ENCODE assay signal across 29 mouse cellular contexts in the genomic region with DNA sequence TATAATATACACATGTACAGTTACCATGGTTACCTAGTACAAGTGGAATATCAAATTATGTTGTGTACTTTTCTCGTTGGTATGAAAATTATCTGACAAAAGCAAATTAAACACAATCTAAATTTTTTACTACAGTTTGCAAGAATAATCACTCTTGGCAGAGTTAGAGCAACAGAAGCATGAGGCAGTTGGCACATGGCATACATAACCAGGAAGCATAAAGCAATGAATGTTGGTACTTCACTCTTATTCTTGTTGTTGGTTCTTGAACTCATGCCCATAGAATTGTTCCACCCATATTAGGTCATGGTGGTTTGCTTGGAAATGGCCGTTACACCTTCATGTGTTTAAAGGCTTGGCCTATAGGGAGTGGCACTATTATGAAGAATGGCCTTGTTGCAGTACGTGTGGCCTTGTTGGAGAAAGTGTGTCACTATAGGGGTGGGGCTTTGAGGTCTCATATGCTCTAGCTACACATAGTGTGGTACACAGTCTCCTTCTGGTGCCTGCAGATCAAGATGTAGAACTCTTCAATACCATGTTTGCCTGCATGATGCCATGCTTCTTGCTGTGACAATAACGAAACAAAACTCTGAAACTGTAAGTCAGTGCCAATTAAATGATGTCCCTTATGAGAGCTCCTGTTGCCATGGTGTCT. TPM values are rescaled to one million over a fixed set of nuclear protein-coding genes. Genes with fewer than 3 reads are reported as not detected.
"Had no signal": no experiment of that assay in that cellular context is flagged by ENCODE, and none has a peak within 500 bp of the region (broad histone marks: within the 10 kb centered on the region; RNA-seq: fewer than 3 reads in every experiment).

No protein-coding gene starts in this region.

- H3K27me3 ChIP-seq: heart, embryonic 12.5 days; hindbrain, embryonic 12.5 days; intestine, embryonic 15.5 days; limb, embryonic 12.5 days; liver, embryonic 13.5 days; liver, embryonic 15.5 days had no signal

- H3K4me2 ChIP-seq: heart, embryonic 12.5 days; hindbrain, embryonic 12.5 days; hindbrain, embryonic 14.5 days; intestine, embryonic 15.5 days; limb, embryonic 12.5 days; liver, embryonic 11.5 days; liver, embryonic 13.5 days; liver, embryonic 15.5 days had no signal

- H3K4me1 ChIP-seq: heart, embryonic 10.5 days; heart, embryonic 12.5 days; hindbrain, embryonic 10.5 days; hindbrain, embryonic 12.5 days; intestine, embryonic 15.5 days; limb, embryonic 10.5 days; limb, embryonic 12.5 days; liver, embryonic 13.5 days; liver, embryonic 15.5 days had no signal

- H3K27ac ChIP-seq: gastrocnemius, adult 2 months; heart, embryonic 10.5 days; hindbrain, embryonic 10.5 days; hindbrain, embryonic 12.5 days; hindbrain, embryonic 14.5 days; intestine, embryonic 15.5 days; layer of hippocampus, adult 2 months; left cerebral cortex, adult 2 months; limb, embryonic 10.5 days; limb, embryonic 12.5 days; liver, embryonic 13.5 days; liver, embryonic 15.5 days had no signal

- H3K36me3 ChIP-seq: heart, embryonic 10.5 days; heart, embryonic 12.5 days; hindbrain, embryonic 10.5 days; hindbrain, embryonic 12.5 days; intestine, embryonic 15.5 days; limb, embryonic 10.5 days; limb, embryonic 12.5 days; liver, embryonic 13.5 days; liver, embryonic 15.5 days had no signal

- ATAC-seq: hindbrain, embryonic 16.5 days; inflammation-experienced regulatory T-cells, adult 6 months; intestine, embryonic 15.5 days; intestine, postnatal 0 days had no signal

- DNase-seq: gastrocnemius, adult 2 months; gastrocnemius, postnatal 10 days; gastrocnemius, postnatal 25 days; heart, adult 18-20 months; heart, postnatal 10 days; heart, postnatal 4 days; kidney, adult 18-20 months; kidney, adult 8-10 months; kidney, postnatal 10 days; kidney, postnatal 25 days; kidney, postnatal 4 days; liver; liver, embryonic 13.5 days had no signal

- H3K9ac ChIP-seq: heart, embryonic 12.5 days; hindbrain, embryonic 12.5 days; hindbrain, embryonic 14.5 days; intestine, embryonic 15.5 days; limb, embryonic 12.5 days; liver, embryonic 13.5 days; liver, embryonic 15.5 days had no signal

- H3K4me3 ChIP-seq: gastrocnemius, adult 2 months; heart, embryonic 10.5 days; heart, embryonic 12.5 days; hindbrain, embryonic 10.5 days; hindbrain, embryonic 12.5 days; intestine, embryonic 15.5 days; layer of hippocampus, adult 2 months; left cerebral cortex, adult 2 months; limb, embryonic 10.5 days; limb, embryonic 12.5 days; liver, embryonic 13.5 days; liver, embryonic 15.5 days had no signal

- H3K9me3 ChIP-seq: heart, embryonic 10.5 days; heart, embryonic 12.5 days; hindbrain, embryonic 10.5 days; hindbrain, embryonic 12.5 days; intestine, embryonic 15.5 days; limb, embryonic 10.5 days; limb, embryonic 12.5 days; liver, embryonic 13.5 days; liver, embryonic 15.5 days had no signal

RNA-seq across cellular contexts. Expression of gene Sema3d, which starts 50.4 kb away (rescaled TPM):
- total RNA-seq: granulocyte monocyte progenitor cell, adult 5-6 weeks had no signal
